Mouse (Mus musculus): Measurements from ENCODE around the gene Tnfaip1.
A peak's percentile ranks its signal among the peaks of the same experiment; 100 is the strongest.

Gene Tnfaip1

GRCm38 (mm10) chr11:78499004-78499403 lies 37.1 kb downstream of the Tnfaip1 start, which contains the start of gene Vtn:
Gene Vtn, plus strand, starts transcription at chr11:78499091.
- DNase-seq = no peak

DNA sequence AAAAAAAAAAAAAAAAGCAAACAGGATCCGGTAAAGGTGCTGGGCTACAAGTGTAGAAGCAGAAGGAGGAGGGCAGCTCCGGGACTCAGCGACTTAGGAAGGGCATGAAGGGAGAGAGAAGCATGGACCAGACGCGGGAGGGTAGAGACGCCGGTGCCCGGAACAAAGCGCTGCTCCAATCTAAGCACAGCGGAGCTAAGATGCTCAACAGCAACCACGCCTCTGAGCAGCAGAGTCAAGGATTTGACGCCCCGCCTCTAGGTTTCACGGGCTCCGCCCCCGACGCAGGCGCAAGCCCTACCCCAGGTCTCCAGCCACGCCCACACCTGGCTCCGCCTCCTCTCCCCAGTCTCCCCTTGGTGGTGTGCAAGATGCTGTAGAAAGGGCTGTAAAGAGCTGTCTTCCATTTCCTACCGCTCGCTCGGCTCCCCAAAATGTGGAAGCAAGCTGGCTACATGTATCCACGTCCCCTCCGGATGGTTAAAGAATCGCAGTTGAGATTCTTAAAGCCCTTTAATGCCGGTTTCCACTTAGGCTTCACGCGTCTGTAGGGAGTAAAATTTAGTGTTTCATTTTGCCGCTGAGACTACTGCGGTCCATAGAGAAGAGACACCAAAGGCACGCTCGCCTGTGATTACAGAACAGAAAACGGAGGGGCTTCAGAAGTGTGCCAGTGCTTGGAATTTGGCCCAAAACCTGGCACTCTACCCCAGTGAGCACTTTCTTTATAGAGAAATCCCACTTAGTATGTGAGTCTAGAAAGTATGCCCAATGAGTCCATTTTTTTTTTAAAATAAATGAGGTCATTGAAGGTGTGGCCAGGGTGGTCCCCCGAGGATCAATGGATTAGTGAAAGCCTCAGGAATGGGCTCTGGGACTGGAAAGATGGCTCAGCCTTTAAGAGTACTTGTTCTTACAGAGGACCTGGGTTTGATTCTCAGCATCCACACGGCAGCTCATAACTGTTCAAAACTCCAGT lies 38.3 kb downstream of the Tnfaip1 start, which contains the start of gene Sarm1:
Gene Sarm1 (minus strand): TSS at position 211 of the 979 bp plus-strand sequence.
- peak; percentile 99 for DNase-seq

- peak; percentile 73 for DNase-seq
Measured at GRCm38 (mm10) chr11:78497071-78497541, 39.0 kb downstream of the Tnfaip1 start.

DNA sequence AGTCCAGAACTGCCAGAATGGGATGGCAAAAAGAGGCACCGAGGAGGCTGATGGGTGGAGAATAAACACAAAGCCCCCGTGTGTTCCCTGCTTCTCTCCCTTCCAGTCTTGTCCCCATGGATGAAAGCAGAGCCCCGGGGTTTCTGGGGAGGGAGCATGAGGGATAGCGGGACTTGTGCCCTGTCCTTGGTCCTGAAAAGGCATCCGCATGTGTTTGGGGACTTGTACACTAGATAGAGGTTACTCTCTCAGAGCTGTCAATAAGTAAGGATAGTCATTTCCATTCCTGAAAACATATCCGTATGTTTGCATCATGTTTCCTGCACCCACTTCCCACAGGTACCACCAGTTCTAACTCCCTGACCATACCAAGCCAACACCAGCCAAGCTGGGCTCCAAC lies 40.2 kb downstream of the Tnfaip1 start:
- DNase-seq = no peak

DNA sequence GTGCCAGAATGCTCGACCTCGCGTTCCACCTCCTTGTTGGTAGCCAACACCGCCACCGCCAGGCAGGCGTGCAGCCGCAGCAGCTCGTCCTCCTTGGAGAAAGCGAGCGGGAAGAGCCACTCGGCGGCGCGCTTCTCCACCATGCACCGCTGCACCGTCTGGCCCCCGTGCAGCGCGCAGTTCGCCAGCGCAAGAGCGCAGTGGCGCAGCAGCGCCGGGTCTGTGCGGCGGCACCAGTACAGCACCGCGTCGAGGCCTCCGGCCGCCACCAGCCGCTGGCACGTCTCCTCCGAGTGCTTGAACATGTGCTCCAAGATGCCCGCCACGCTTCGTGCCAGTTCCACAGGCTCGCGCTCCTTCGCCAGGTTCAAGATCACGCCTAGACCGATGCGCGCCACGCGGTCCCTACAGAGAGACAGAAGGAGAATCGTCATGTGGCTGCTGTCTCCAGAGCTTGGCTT lies 45.3 kb downstream of the Tnfaip1 start:
- DNase-seq = peak; percentile 73

DNA sequence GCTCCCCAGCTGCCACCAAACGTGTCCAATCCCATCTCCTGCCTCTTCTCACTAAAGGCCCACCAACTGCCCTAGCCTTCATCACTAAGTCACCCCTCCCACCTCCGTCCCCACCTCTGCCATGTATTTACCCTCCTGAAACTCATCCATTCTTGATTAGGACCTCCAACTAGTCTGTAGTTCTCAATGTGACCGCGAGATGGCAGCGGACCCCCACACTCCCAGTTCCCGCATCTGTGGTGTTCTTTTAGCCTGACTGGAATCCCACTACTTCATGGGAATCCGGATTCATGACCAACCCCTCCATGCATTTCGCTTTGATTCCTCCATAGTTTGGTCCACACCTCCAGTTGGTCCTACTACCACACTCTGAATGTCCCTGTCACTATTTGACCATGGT lies 48.0 kb downstream of the Tnfaip1 start:
- peak; percentile 86 for DNase-seq

GRCm38 (mm10) chr11:78483639-78484038 lies 52.5 kb downstream of the Tnfaip1 start:
- DNase-seq = no peak

GRCm38 (mm10) chr11:78475289-78475688 lies 60.8 kb downstream of the Tnfaip1 start:
- DNase-seq = no peak
